Mouse (Mus musculus) kidney, adult 11 months (tissue): Measurements from ENCODE around the gene Cd300ld2.
"Not testable (repeated sequence)": the region's sequence is repeated elsewhere in the genome, so short reads cannot be mapped to it uniquely, and the experiment has no call there.

ENCODE experiments used
- DNase-seq: peaks from one replicate; pipeline ENCODE4 v3.0.0; 2022

Gene Cd300ld2

GRCm38 (mm10) chr11:115016093-115016492 lies at the start of gene Cd300ld2:
Gene Cd300ld2 (minus strand): TSS chr11:115016193.
- DNase-seq = not testable (repeated sequence)

- no peak for DNase-seq
These were observed 46.1 kb upstream of the Cd300ld2 start, which contains the start of gene Cd300e for GRCm38 (mm10) chr11:115062077-115062476. Gene Cd300e (minus strand): TSS chr11:115062177.

GRCm38 (mm10) chr11:115059797-115060196 lies 43.8 kb upstream of the Cd300ld2 start:
- DNase-seq = no peak

GRCm38 (mm10) chr11:115058701-115059100 lies 42.7 kb upstream of the Cd300ld2 start:
- no peak for DNase-seq

- DNase-seq = no peak
These were observed 38.5 kb upstream of the Cd300ld2 start for GRCm38 (mm10) chr11:115054537-115054936.

GRCm38 (mm10) chr11:115052991-115053390 lies 37.0 kb upstream of the Cd300ld2 start:
- DNase-seq = no peak

GRCm38 (mm10) chr11:115052206-115052605 lies 36.2 kb upstream of the Cd300ld2 start:
- peak; percentile 9 for DNase-seq

GRCm38 (mm10) chr11:115049282-115049895 lies 33.4 kb upstream of the Cd300ld2 start:
- no peak for DNase-seq

- no peak for DNase-seq
These were observed 32.3 kb upstream of the Cd300ld2 start, which contains the start of gene Cd300ld3 for GRCm38 (mm10) chr11:115048259-115048658. Gene Cd300ld3 (minus strand): TSS chr11:115048409.

- DNase-seq = not testable (repeated sequence)
These were observed 21.7 kb upstream of the Cd300ld2 start, which contains the start of gene Cd300ld5 for GRCm38 (mm10) chr11:115037669-115038068. Gene Cd300ld5 (minus strand): TSS chr11:115037769.

- not testable (repeated sequence) for DNase-seq
These were observed 10.9 kb upstream of the Cd300ld2 start, which contains the start of gene Cd300ld4 for GRCm38 (mm10) chr11:115026912-115027311. Gene Cd300ld4 (minus strand): TSS chr11:115027012.

- no peak for DNase-seq
These were observed 11.9 kb downstream of the Cd300ld2 start for GRCm38 (mm10) chr11:115004070-115004469.

- DNase-seq = no peak
These were observed 14.4 kb downstream of the Cd300ld2 start, which contains the start of gene Cd300c2 for GRCm38 (mm10) chr11:115001474-115002040. Gene Cd300c2 (minus strand): TSS chr11:115001880.

GRCm38 (mm10) chr11:114989793-114990192 lies 26.2 kb downstream of the Cd300ld2 start, which contains the start of gene Cd300ld:
Gene Cd300ld (minus strand): TSS chr11:114989922.
- no peak for DNase-seq

- DNase-seq = no peak
These were observed 34.1 kb downstream of the Cd300ld2 start for GRCm38 (mm10) chr11:114981866-114982265.

GRCm38 (mm10) chr11:114972726-114973125 lies 43.3 kb downstream of the Cd300ld2 start:
- no peak for DNase-seq

- DNase-seq = no peak
These were observed 47.2 kb downstream of the Cd300ld2 start, which contains the start of gene Cd300c for GRCm38 (mm10) chr11:114968752-114969207. Gene Cd300c (minus strand): TSS chr11:114969157.

- DNase-seq = no peak
These were observed 50.7 kb downstream of the Cd300ld2 start for GRCm38 (mm10) chr11:114965182-114965828.

GRCm38 (mm10) chr11:114960369-114960768 lies 55.6 kb downstream of the Cd300ld2 start:
- no peak for DNase-seq
